Mouse (Mus musculus) embryo, embryonic 10 days (tissue): ENCODE data around the gene Zfp462.
A peak's percentile ranks its signal among the peaks of the same experiment; 100 is the strongest.
"Not testable (repeated sequence)": the region's sequence is repeated elsewhere in the genome, so short reads cannot be mapped to it uniquely, and the experiment has no call there.

Experiments used
- DNase-seq: peaks from one replicate; pipeline ENCODE4 v3.0.0-alpha.2; 2015; ENCODE audit warnings: low spot score

Gene Zfp462

GRCm38 (mm10) chr4:54950866-54951265, 6.0 kb downstream of the Zfp462 start:
- no peak for DNase-seq

- no peak for DNase-seq
Observed at GRCm38 (mm10) chr4:54953657-54954395, 9.0 kb downstream of the Zfp462 start.

- DNase-seq = no peak
Observed at GRCm38 (mm10) chr4:54954455-54954854, 9.6 kb downstream of the Zfp462 start.

- no peak for DNase-seq
Observed at GRCm38 (mm10) chr4:54960776-54961175, 15.9 kb downstream of the Zfp462 start.

GRCm38 (mm10) chr4:54962141-54962540, 17.3 kb downstream of the Zfp462 start:
- DNase-seq = no peak

GRCm38 (mm10) chr4:54963551-54963950, 18.7 kb downstream of the Zfp462 start:
- no peak for DNase-seq

- DNase-seq = no peak
Observed at GRCm38 (mm10) chr4:54965169-54965695, 20.4 kb downstream of the Zfp462 start.

GRCm38 (mm10) chr4:54966161-54966806, 21.4 kb downstream of the Zfp462 start:
- DNase-seq = peak; percentile 54

GRCm38 (mm10) chr4:54967166-54967565, 22.3 kb downstream of the Zfp462 start:
- DNase-seq = no peak

GRCm38 (mm10) chr4:54967721-54968120, 22.9 kb downstream of the Zfp462 start:
- no peak for DNase-seq

GRCm38 (mm10) chr4:54969671-54970295, 24.9 kb downstream of the Zfp462 start:
- no peak for DNase-seq

GRCm38 (mm10) chr4:54971386-54971785, 26.5 kb downstream of the Zfp462 start:
- no peak for DNase-seq

- DNase-seq = no peak
Observed at GRCm38 (mm10) chr4:54972096-54972495, 27.2 kb downstream of the Zfp462 start.

- DNase-seq = no peak
Observed at GRCm38 (mm10) chr4:54972827-54973560, 28.1 kb downstream of the Zfp462 start.

GRCm38 (mm10) chr4:54979771-54980472, 35.1 kb downstream of the Zfp462 start:
- DNase-seq = peak; percentile 57

- DNase-seq = no peak
Observed at GRCm38 (mm10) chr4:54984502-54984901, 39.7 kb downstream of the Zfp462 start.

GRCm38 (mm10) chr4:54986671-54987070, 41.8 kb downstream of the Zfp462 start:
- no peak for DNase-seq

- no peak for DNase-seq
Observed at GRCm38 (mm10) chr4:54987256-54987655, 42.4 kb downstream of the Zfp462 start.

GRCm38 (mm10) chr4:54987926-54988325, 43.1 kb downstream of the Zfp462 start:
- DNase-seq = no peak

- DNase-seq = no peak
Observed at GRCm38 (mm10) chr4:54991973-54992372, 47.1 kb downstream of the Zfp462 start.

- not testable (repeated sequence) for DNase-seq
Observed at GRCm38 (mm10) chr4:54993001-54993400, 48.2 kb downstream of the Zfp462 start.

GRCm38 (mm10) chr4:54995258-54995657, 50.4 kb downstream of the Zfp462 start:
- DNase-seq = no peak
